Mouse (Mus musculus): Measurements from ENCODE around the gene Stau1. TPM values are rescaled to one million over a fixed set of nuclear protein-coding genes. Genes with fewer than 3 reads are reported as not detected.

Gene Stau1
- total and polyA plus RNA-seq, 3 experiments: 14.3 to 48.1 TPM; not detected in 1

DNA sequence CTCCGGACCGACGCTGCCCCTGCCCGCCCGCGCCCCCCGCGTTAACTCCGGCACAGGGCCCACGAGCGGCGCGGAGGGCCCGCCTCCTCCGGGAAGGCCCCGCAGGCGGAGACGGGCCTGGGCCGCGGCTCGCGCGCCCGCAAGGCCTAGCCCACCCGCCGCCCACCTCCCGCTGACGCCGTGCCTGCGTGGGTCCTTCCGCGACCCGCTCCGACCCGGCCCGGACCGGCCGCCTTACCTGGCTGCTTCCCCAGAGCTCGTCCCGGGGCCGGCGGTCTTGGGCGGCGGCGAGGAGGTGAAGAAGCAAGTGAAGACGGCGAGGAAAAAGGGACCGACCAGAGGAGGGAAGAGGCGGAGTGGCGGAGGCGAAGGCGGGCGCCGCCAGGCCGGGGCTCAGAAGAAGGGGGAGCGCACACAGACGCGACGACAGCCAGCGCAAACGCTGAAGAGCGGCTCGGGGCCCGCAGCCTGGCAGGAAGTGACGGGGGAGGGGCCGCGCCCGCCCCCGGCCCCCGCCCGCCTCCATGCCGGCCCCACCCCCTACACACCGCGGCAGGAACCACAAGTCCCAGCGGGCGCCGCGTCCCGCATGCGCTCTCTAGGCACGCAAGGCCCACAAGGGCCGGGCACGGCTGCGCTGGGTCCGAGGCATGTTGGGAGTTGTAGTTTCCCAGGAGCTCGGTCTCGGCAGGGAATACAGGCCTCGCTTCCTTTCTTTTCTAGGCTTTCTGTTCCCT, at the start of gene Stau1 (continued):
- TF ChIP-seq MYC (IDR thresholded peaks at IDR 0.05; ENCODE audit: low read depth, low read length) (peak; percentile 72; the same call in 1 of the 2 replicates), BHLHE40 (IDR thresholded peaks at IDR 0.05; ENCODE audit: borderline replicate concordance, low read depth, low read length) (no peak; the same call in 1 of the 2 replicates), MXI1 (IDR thresholded peaks at IDR 0.05; ENCODE audit: low read depth, low read length) (peak; percentile 76; the same call in 1 of the 2 replicates), POLR2A (IDR thresholded peaks at IDR 0.05; ENCODE audit: control insufficient read depth in 1 of 2, insufficient read depth in 1 of 2, low read depth in 1 of 2, low read length in 2 of 2, poor library complexity in 1 of 2) (peak; percentile 66 to 77)

DNA sequence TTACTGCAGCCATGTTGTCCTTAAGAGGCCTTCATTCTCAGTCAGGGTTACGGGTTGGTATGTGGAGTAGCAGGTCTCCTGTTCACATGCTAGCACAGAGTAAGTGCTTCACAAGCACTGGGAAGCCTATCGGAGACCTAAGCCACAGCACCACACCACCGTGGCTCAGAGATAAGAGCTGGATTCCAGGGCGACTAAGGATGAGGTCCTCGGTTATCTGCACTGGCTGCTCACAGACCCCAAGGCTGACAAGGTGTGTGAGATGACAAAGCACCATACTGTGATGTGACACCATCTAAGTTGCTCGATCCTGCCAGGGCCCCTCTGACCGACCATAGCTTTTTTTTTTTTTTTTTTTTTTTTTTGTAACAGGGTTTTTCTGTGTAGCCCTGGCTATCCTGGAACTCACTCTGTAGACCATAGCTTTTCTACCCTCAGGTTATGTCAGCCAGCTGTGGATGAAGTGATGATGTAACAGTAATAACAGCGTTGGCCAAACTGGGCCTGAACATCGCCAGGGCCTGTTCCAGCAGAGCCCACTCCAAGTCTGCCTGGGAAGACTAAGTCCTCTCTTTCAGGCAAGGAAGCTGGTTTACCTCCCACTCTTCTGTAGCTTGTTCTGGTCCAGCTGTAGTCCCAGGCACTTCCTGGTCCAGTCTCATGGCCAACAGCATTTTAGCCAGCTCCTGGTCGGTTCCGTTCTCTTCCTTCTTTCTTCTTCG, 47.5 kb upstream of the Stau1 start:
- peak overlapping the region; percentile 41 for H3K9ac ChIP-seq (ENCODE audit: control insufficient read depth, low read depth, low read length, poor library complexity, severe bottlenecking)
- peaks cover 8 to 19% of the 10 kb centered on the region in 2 experiments for H3K4me1 ChIP-seq (ENCODE audit: control insufficient read depth in 1 of 2, insufficient read depth in 2 of 2, low read length in 2 of 2)
- DNase-seq (ENCODE audit: low read depth, low spot score): peak; percentile 97
- peak overlapping the region; percentile 90 for H3K27ac ChIP-seq (ENCODE audit: control insufficient read depth, low read depth, low read length)
- H3K4me3 ChIP-seq (ENCODE audit: control insufficient read depth in 1 of 2, insufficient read depth in 1 of 2, low read depth in 2 of 2, low read length in 2 of 2): no peak overlapping the region
- H3K9me3 ChIP-seq (replicated peaks; ENCODE audit: insufficient read depth, low read length): no peaks in the 10 kb centered on the region
- H3K36me3 ChIP-seq (ENCODE audit: control insufficient read depth in 1 of 2, insufficient read depth in 2 of 2, low read length in 2 of 2): peaks cover 15 to 19% of the 10 kb centered on the region in 2 experiments
- H3K79me2 ChIP-seq (ENCODE audit: control insufficient read depth, insufficient read depth, low read length, poor library complexity): no peaks in the 10 kb centered on the region
- H3K27me3 ChIP-seq (ENCODE audit: control insufficient read depth in 1 of 2, insufficient read depth in 2 of 2, low read length in 2 of 2): no peaks in the 10 kb centered on the region
- TF ChIP-seq CTCF (IDR thresholded peaks at IDR 0.05 in 2 of 3, conservative IDR thresholded peaks at IDR 0.05 in 1 of 3; ENCODE audit: control insufficient read depth in 1 of 3, insufficient read depth in 1 of 3, low read depth in 2 of 3, low read length in 3 of 3, poor library complexity in 1 of 3, severe bottlenecking in 1 of 3) (no peak), TAL1 (IDR thresholded peaks at IDR 0.05; ENCODE audit: low read length) (peak; percentile 99), POLR2AphosphoS2 (IDR thresholded peaks at IDR 0.05; ENCODE audit: low read length) (peak; percentile 42; the same call in 1 of the 2 replicates), CHD2 (IDR thresholded peaks at IDR 0.05; ENCODE audit: low read length) (no peak), GABPA (IDR thresholded peaks at IDR 0.05; ENCODE audit: low read depth, low read length) (no peak), ZNF384 (IDR thresholded peaks at IDR 0.05; ENCODE audit: low read depth, low read length) (peak; percentile 98), UBTF (IDR thresholded peaks at IDR 0.05; ENCODE audit: borderline replicate concordance, insufficient read depth, low read depth, low read length) (0 out of 2 replicates have a peak, but pooled peaks have one; percentile 39), USF1 (IDR thresholded peaks at IDR 0.05; ENCODE audit: low read depth, low read length) (no peak), EP300 (IDR thresholded peaks at IDR 0.05; ENCODE audit: low read depth in 1 of 2, low read length in 2 of 2) (peak; percentile 89 to 96), MAX (IDR thresholded peaks at IDR 0.05; ENCODE audit: low read length) (0 out of 2 replicates have a peak, but pooled peaks have one; percentile 17), ELF1 (IDR thresholded peaks at IDR 0.05; ENCODE audit: low read depth, low read length) (no peak), ETS1 (IDR thresholded peaks at IDR 0.05; ENCODE audit: low read depth, low read length) (peak; percentile 83), KAT2A (conservative IDR thresholded peaks at IDR 0.05; ENCODE audit: low read depth, low read length) (no peak), BHLHE40 (IDR thresholded peaks at IDR 0.05; ENCODE audit: borderline replicate concordance, low read depth, low read length) (peak; percentile 21; the same call in 1 of the 2 replicates), MYC (IDR thresholded peaks at IDR 0.05; ENCODE audit: low read depth, low read length) (peak; percentile 77), ZC3H11A (IDR thresholded peaks at IDR 0.05; ENCODE audit: low read depth, low read length) (no peak), POLR2AphosphoS5 (IDR thresholded peaks at IDR 0.05; ENCODE audit: borderline replicate concordance, low read depth, low read length) (no peak), TCF12 (IDR thresholded peaks at IDR 0.05; ENCODE audit: low read depth, low read length) (peak; percentile 98), NELFE (IDR thresholded peaks at IDR 0.05; ENCODE audit: low read depth, low read length) (no peak), CHD1 (IDR thresholded peaks at IDR 0.05; ENCODE audit: low read depth, low read length) (no peak), ZMIZ1 (IDR thresholded peaks at IDR 0.05; ENCODE audit: low read depth, low read length) (no peak), MAFK (IDR thresholded peaks at IDR 0.05; ENCODE audit: borderline replicate concordance, low read depth, low read length) (no peak), MXI1 (IDR thresholded peaks at IDR 0.05; ENCODE audit: low read depth, low read length) (peak; percentile 55; the same call in 1 of the 2 replicates), ZKSCAN1 (IDR thresholded peaks at IDR 0.05; ENCODE audit: low read depth, low read length) (no peak), TBP (IDR thresholded peaks at IDR 0.05; ENCODE audit: low read depth, low read length) (peak; percentile 71), GATA1 (IDR thresholded peaks at IDR 0.05; ENCODE audit: low read depth, low read length) (peak; percentile 99), SIN3A (IDR thresholded peaks at IDR 0.05; ENCODE audit: low read length) (peak; percentile 70), MYB (IDR thresholded peaks at IDR 0.05; ENCODE audit: low read depth, low read length) (no peak), E2F4 (IDR thresholded peaks at IDR 0.05; ENCODE audit: borderline replicate concordance, low read depth, low read length) (no peak), MAZ (IDR thresholded peaks at IDR 0.05; ENCODE audit: low read depth, low read length) (no peak), MEF2A (IDR thresholded peaks at IDR 0.05; ENCODE audit: extremely low read depth, insufficient replicate concordance, low read depth, low read length, poor library complexity, severe bottlenecking) (no peak)

Data from MEL (cell line).